In the genomic region with DNA sequence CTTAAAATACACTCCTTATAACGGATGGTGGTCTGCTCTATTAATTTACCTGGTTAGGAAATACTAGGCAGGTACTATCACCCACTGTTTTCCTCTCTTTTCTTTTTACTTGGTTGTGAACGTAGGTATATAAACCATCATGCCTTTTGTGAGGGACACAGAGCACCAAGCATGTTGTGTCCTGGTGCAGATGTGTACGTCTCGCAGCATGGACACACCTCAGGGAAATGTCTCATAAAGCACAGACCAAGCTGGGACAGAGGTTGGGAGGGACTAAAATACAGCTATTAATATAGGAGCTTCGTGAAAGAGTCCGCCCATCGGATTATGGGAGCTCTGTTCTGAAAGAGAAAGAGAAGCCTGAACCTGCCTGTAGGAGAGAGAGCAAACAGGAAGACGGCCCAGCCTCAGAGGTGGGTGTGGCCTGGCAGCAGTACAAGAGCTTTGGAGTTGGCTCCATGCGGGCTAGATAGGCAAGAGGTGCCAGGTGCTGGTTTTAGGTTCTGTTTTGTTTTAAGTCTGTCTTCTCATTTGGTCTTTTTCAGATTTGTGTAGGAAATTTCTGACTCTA, we compare ENCODE assay signal across 8 mouse cellular contexts. TPM values are rescaled to one million over a fixed set of nuclear protein-coding genes. Genes with fewer than 3 reads are reported as not detected.
DNase-seq lines count a peak whose midpoint lies in the region; ATAC-seq and TF ChIP-seq lines count a peak whose summit lies in the region.

No protein-coding gene starts in this region.

- H3K27ac ChIP-seq in layer of hippocampus, adult 2 months, result peak overlapping the region; percentile 60; the same call in 1 of the 2 replicates
- H3K27ac ChIP-seq in limb, embryonic 14.5 days (replicated peaks; ENCODE audit: low read depth, low read length), result peak overlapping the region; percentile 87
- H3K27ac ChIP-seq in hindbrain, embryonic 10.5 days, result no peak overlapping the region

- no peak overlapping the region for H3K4me2 ChIP-seq in limb, embryonic 14.5 days (replicated peaks; ENCODE audit: low read depth, low read length, severe bottlenecking)

- DNase-seq in layer of hippocampus, adult 2 months (ENCODE audit: low spot score in 2 of 2), result no peak
- no peak for DNase-seq in layer of hippocampus, postnatal 14 days (ENCODE audit: low spot score in 2 of 2)
- peak; percentile 45 for DNase-seq in gonadal fat pad, adult 2 months (ENCODE audit: low read depth)
- peak; percentile 63 for DNase-seq in limb, embryonic 14.5 days (ENCODE audit: low spot score)
- DNase-seq in left cerebral cortex, adult 18-20 months (ENCODE audit: low spot score in 2 of 2), result no peak
- DNase-seq in hindbrain, embryonic 10.5 days (ENCODE audit: low spot score), result no peak

- no peaks in the 10 kb centered on the region for H3K27me3 ChIP-seq in limb, embryonic 14.5 days (ENCODE audit: control insufficient read depth, insufficient read depth, low read length)
- H3K27me3 ChIP-seq in hindbrain, embryonic 10.5 days (ENCODE audit: insufficient read depth, poor library complexity, severe bottlenecking), result no peaks in the 10 kb centered on the region

- no peak for TF ChIP-seq CTCF in layer of hippocampus, adult 2 months (conservative IDR thresholded peaks at IDR 0.05)

- WGBS in limb, embryonic 14.5 days, result 41% methylated on average over 9 of the region's 9 CpGs
- WGBS in hindbrain, embryonic 10.5 days, result 75% methylated on average over 9 of the region's 9 CpGs

- no peak overlapping the region for H3K4me3 ChIP-seq in layer of hippocampus, adult 2 months
- no peak overlapping the region for H3K4me3 ChIP-seq in limb, embryonic 14.5 days (replicated peaks; ENCODE audit: low read length)
- H3K4me3 ChIP-seq in hindbrain, embryonic 10.5 days, result no peak overlapping the region

- H3K9me3 ChIP-seq in limb, embryonic 14.5 days (ENCODE audit: control insufficient read depth, low read length), result no peaks in the 10 kb centered on the region
- H3K9me3 ChIP-seq in hindbrain, embryonic 10.5 days, result no peaks in the 10 kb centered on the region

- no peak for TF ChIP-seq POLR2A in limb, embryonic 14.5 days (IDR thresholded peaks at IDR 0.05; ENCODE audit: borderline replicate concordance, extremely low read depth, insufficient read depth, insufficient read length)

- no peak overlapping the region for H3K9ac ChIP-seq in limb, embryonic 14.5 days (ENCODE audit: low read depth, low read length, severe bottlenecking)

- H3K36me3 ChIP-seq in limb, embryonic 14.5 days (ENCODE audit: control insufficient read depth, insufficient read depth, low read length), result no peaks in the 10 kb centered on the region
- H3K36me3 ChIP-seq in hindbrain, embryonic 10.5 days, result no peaks in the 10 kb centered on the region

- peak; percentile 91 for ATAC-seq in activated CD4-positive, CD25-positive, alpha-beta regulatory T cell, adult 4 months
- ATAC-seq in limb, embryonic 14.5 days (ENCODE audit: low FRiP score, low read depth), result no peak
- ATAC-seq in neutrophil, adult 5-6 weeks (ENCODE audit: extremely low read depth, insufficient number of reproducible peaks, low FRiP score, poor library complexity, severe bottlenecking), result peak; percentile 96

- peaks cover 22% of the 10 kb centered on the region for H3K4me1 ChIP-seq in limb, embryonic 14.5 days (ENCODE audit: control insufficient read depth, insufficient read depth, low read length)
- peaks cover 13% of the 10 kb centered on the region for H3K4me1 ChIP-seq in hindbrain, embryonic 10.5 days (replicated peaks)

RNA-seq across cellular contexts. Expression of gene Gm11084, which starts 10.4 kb away (rescaled TPM):
- not detected for total RNA-seq in layer of hippocampus, adult 2 months (2021)
- not detected for total RNA-seq in layer of hippocampus, postnatal 14 days (2021)
- not detected for polyA plus RNA-seq in activated CD4-positive, CD25-positive, alpha-beta regulatory T cell, adult 4 months (2017; shearing (Covaris generic))
- polyA plus RNA-seq in gonadal fat pad, adult 2 months (2012; rRNA removed), result not detected in 2 replicates
- polyA plus RNA-seq in limb, embryonic 14.5 days (2012; rRNA removed), result not detected in 2 replicates
- polyA plus RNA-seq in limb, embryonic 14.5 days (2014; fragmentation: Nextera tagmentation; extraction: Ambion mirVana), result not detected in 2 replicates
- not detected in 2 replicates for total RNA-seq in neutrophil, adult 5-6 weeks (2017)
- total RNA-seq in left cerebral cortex, adult 18-20 months (2021), result not detected
- not detected in 2 replicates for polyA plus RNA-seq in hindbrain, embryonic 10.5 days (2016; fragmentation: Nextera tagmentation; extraction: Ambion mirVana)

RNA-seq across cellular contexts. Expression of gene Sp3, which starts 16.6 kb away (rescaled TPM):
- total RNA-seq in layer of hippocampus, adult 2 months (2021), result 10 to 100 TPM; 68.4 to 72.5 TPM
- total RNA-seq in layer of hippocampus, postnatal 14 days (2021), result 10 to 100 TPM; 51.1 to 58.2 TPM
- 10 to 100 TPM; 61.4 to 62.9 TPM for polyA plus RNA-seq in activated CD4-positive, CD25-positive, alpha-beta regulatory T cell, adult 4 months (2017; shearing (Covaris generic))
- 21.9 and 24.8 TPM in 2 replicates for polyA plus RNA-seq in gonadal fat pad, adult 2 months (2012; rRNA removed)
- polyA plus RNA-seq in limb, embryonic 14.5 days (2012; rRNA removed), result 40.3 and 42.4 TPM in 2 replicates
- polyA plus RNA-seq in limb, embryonic 14.5 days (2014; fragmentation: Nextera tagmentation; extraction: Ambion mirVana), result 70.1 and 75.2 TPM in 2 replicates
- total RNA-seq in neutrophil, adult 5-6 weeks (2017), result 249 and 279 TPM in 2 replicates
- 10 to 100 TPM; 50.6 to 56.8 TPM for total RNA-seq in left cerebral cortex, adult 18-20 months (2021)
- polyA plus RNA-seq in hindbrain, embryonic 10.5 days (2016; fragmentation: Nextera tagmentation; extraction: Ambion mirVana), result 46.6 and 51.1 TPM in 2 replicates

Comparison
In these comparisons a context has a peak if more than half of its experiments do, and no peak if none do; other contexts are left out.
1. DNase-seq: peak in gonadal fat pad, adult 2 months (single experiment) and limb, embryonic 14.5 days (single experiment); none in layer of hippocampus, adult 2 months (0 of 2), layer of hippocampus, postnatal 14 days (0 of 2), left cerebral cortex, adult 18-20 months (0 of 2) and hindbrain, embryonic 10.5 days (single experiment).